Mouse (Mus musculus): ENCODE data around the gene Cntnap1. TPM values are rescaled to one million over a fixed set of nuclear protein-coding genes. Genes with fewer than 3 reads are reported as not detected.

Cntnap1 gene
- polyA plus RNA-seq, 1 experiment from 2014 or later, result 0.57 TPM

DNA sequence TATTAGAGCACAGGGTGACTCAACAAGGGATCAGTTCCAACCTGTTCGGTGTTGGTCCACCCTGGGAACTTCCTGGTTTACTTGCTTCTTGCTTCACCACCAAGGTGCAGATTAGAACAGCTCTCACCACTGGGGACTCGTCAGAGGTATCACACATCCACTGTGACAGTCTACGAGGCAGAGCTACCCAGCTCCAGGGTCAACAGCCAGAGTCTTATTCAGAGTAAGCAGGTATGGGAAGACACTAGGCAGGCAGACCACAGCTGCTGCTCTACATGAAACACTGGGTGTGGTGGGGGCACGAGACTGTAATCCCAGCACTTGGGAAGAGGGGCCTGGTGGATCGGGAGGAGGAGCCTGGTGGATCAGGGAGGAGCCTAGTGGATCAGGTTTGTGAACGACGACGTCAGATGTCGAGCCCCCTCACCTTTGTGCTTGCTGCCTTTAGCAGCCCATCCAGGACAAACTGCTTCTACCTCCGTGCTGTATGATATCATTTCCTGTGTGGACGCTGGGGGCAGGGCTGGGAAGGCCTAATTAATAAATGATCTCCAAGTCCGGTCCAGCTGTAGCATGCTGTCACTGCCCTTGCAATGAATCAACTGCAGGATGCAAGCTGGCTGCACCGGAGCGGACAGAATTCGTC is 31.7 kb upstream of the Cntnap1 start:
- H3K4me1 ChIP-seq, result peaks cover 29% of the 10 kb centered on the region
- H3K36me3 ChIP-seq (replicated peaks), result no peaks in the 10 kb centered on the region
- H3K9me3 ChIP-seq, result no peaks in the 10 kb centered on the region
- no peak overlapping the region for H3K9ac ChIP-seq
- peak overlapping the region; percentile 40 for H3K4me2 ChIP-seq
- WGBS, result 24% methylated on average over 15 of the region's 15 CpGs
- peak overlapping the region; percentile 56 for H3K27ac ChIP-seq
- H3K27me3 ChIP-seq, result no peaks in the 10 kb centered on the region
- H3K4me3 ChIP-seq (replicated peaks), result 0 out of 2 replicates have a peak overlapping the region, but pooled peaks have one; percentile 11
- peak; percentile 57 for ATAC-seq (ENCODE audit: low FRiP score)

- WGBS, result 41% methylated on average over 27 of the region's 27 CpGs
- no peaks in the 10 kb centered on the region for H3K36me3 ChIP-seq (replicated peaks)
- peak overlapping the region; percentile 38; the same call in 1 of the 2 replicates for H3K9ac ChIP-seq
- H3K4me1 ChIP-seq, result peaks cover 33% of the 10 kb centered on the region
- H3K4me2 ChIP-seq, result peak overlapping the region; percentile 50
- ATAC-seq (ENCODE audit: low FRiP score), result peak; percentile 53; the same call in 1 of the 2 replicates
- H3K27ac ChIP-seq, result peak overlapping the region; percentile 71
- H3K4me3 ChIP-seq (replicated peaks), result peak overlapping the region; percentile 28
- H3K9me3 ChIP-seq, result no peaks in the 10 kb centered on the region
- H3K27me3 ChIP-seq, result no peaks in the 10 kb centered on the region
These were observed 30.0 kb upstream of the Cntnap1 start for GRCm38 (mm10) chr11:101140164-101140819.

- WGBS, result 77% methylated on average over 8 of the region's 8 CpGs
- peaks cover 33% of the 10 kb centered on the region for H3K4me1 ChIP-seq
- no peak overlapping the region for H3K4me3 ChIP-seq (replicated peaks)
- peak overlapping the region; percentile 50; the same call in 1 of the 2 replicates for H3K4me2 ChIP-seq
- H3K27me3 ChIP-seq, result no peaks in the 10 kb centered on the region
- H3K9me3 ChIP-seq, result no peaks in the 10 kb centered on the region
- no peak overlapping the region for H3K9ac ChIP-seq
- H3K36me3 ChIP-seq (replicated peaks), result no peaks in the 10 kb centered on the region
- H3K27ac ChIP-seq, result peak overlapping the region; percentile 71; the same call in 1 of the 2 replicates
- ATAC-seq (ENCODE audit: low FRiP score), result no peak
These were observed 29.2 kb upstream of the Cntnap1 start for GRCm38 (mm10) chr11:101141088-101141487.

DNA sequence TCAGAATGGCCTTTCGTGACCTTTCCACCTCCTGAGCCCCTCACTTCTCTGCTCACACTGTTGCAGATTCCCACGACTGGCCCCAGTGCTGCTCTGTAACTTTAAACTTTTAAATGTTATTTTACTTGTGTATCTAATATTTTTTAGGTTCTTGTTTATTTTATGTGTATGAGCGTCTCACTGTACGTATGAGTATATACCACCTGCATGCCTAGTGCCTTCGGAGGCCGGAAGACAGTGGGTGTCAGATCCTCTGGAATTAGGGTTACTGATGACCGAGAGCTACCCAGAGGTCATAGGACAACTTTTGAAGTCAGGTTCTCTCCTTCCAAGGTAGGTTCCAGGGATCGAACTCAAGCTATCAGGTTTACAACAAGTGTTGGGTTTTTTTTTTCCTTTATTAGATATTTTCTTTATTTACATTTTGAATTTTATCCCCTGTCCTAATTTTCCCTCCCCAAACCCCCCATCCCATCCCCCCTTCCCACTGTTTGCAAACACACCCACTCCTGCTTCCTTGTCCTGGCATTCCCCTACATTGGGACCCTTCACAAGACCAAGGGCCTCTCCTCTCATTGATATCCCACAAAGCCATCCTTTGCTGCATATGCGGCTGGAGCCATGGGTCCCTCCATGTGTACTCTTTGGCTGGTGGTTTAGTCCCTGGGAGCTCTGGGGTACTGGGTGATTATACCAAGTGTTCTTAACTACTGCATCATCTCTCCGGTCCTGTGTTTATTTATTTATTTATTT is 27.9 kb upstream of the Cntnap1 start:
- H3K27ac ChIP-seq, result no peak overlapping the region
- peaks cover 41% of the 10 kb centered on the region for H3K4me1 ChIP-seq
- no peaks in the 10 kb centered on the region for H3K9me3 ChIP-seq
- H3K9ac ChIP-seq, result no peak overlapping the region
- ATAC-seq (ENCODE audit: low FRiP score), result no peak
- no peaks in the 10 kb centered on the region for H3K36me3 ChIP-seq (replicated peaks)
- no peak overlapping the region for H3K4me2 ChIP-seq
- no peaks in the 10 kb centered on the region for H3K27me3 ChIP-seq
- 88% methylated on average over 10 of the region's 10 CpGs for WGBS
- no peak overlapping the region for H3K4me3 ChIP-seq (replicated peaks)

DNA sequence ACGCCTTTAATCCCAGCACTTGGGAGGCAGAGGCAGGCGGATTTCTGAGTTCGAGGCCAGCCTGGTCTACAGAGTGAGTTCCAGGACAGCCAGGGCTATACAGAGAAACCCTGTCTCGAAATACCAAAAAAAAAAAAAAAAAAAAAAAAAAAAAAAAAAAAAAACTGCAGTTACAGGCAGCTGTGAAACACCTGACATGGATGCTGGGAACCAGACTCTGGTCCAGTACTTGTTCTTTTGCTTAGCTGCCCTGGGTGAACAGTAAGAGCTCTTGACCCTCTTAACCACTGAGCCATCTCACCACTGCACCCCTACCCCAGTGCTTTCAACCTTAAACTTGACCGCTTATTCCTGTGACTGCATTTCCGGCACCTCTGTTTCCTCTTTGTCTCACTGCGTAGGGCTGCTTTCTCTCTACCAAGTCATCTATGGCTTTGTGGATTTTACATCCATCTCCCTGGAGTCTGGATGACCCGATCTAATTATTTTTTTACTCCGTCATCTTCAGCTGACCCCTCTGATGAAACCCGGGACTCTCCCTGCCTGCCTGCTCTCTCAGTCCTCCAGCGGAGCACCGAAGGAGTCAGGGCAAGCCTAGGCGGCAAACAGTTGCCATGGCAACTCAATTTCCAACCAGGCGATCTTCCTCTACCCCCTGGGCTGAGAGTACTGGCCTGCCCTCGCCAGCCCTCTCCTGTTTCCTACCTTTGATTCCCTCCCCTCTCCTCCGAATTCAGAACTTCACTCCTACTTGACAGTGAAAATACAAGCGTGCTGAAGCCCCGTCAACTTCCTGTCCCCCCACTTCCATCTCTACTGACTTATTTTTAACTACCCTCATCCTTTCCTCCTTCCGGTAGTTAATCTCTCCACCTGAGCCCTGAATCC is 26.7 kb upstream of the Cntnap1 start:
- peaks cover 39% of the 10 kb centered on the region for H3K4me1 ChIP-seq
- peak overlapping the region; percentile 52 for H3K4me2 ChIP-seq
- 22% methylated on average over 18 of the region's 19 CpGs for WGBS

DNA sequence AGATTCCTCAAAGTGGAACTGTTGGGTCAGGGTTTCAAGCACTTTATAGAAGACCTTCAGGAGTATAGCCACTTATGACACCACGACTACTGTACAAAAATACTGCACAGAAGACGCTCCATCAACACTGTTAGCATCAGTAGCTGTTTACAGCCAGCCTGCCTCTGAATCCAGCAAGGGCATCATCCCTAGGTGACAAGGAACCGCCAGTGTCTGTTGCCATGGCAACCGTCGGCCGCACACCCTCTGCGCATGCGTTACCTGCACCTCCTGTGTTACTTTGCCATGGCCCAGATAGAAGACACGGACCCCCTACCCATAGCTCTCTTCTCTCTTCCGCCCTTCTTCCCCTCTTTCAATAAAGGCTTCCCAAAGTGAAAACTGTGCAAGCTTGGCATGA is 23.9 kb upstream of the Cntnap1 start:
- WGBS, result 13% methylated on average over 10 of the region's 10 CpGs
- peak; percentile 68 for ATAC-seq (ENCODE audit: low FRiP score)
- H3K9me3 ChIP-seq, result no peaks in the 10 kb centered on the region
- peaks cover 23% of the 10 kb centered on the region for H3K4me1 ChIP-seq
- no peak overlapping the region for H3K27ac ChIP-seq
- no peak overlapping the region for H3K9ac ChIP-seq
- no peak overlapping the region for H3K4me2 ChIP-seq
- H3K27me3 ChIP-seq, result no peaks in the 10 kb centered on the region
- no peak overlapping the region for H3K4me3 ChIP-seq (replicated peaks)
- H3K36me3 ChIP-seq (replicated peaks), result no peaks in the 10 kb centered on the region

More for the DNA sequence above, 26.7 kb upstream of the Cntnap1 start:
- Histone ChIP-seq H3K36me3 (replicated peaks) (no peaks in the 10 kb centered on the region), H3K9ac (0 out of 2 replicates have a peak overlapping the region, but pooled peaks have one; percentile 38), H3K9me3 (no peaks in the 10 kb centered on the region), H3K27ac (peak overlapping the region; percentile 33), H3K4me3 (replicated peaks) (peak overlapping the region; percentile 28), H3K27me3 (no peaks in the 10 kb centered on the region)
- peak; percentile 83 for ATAC-seq (ENCODE audit: low FRiP score)

DNA sequence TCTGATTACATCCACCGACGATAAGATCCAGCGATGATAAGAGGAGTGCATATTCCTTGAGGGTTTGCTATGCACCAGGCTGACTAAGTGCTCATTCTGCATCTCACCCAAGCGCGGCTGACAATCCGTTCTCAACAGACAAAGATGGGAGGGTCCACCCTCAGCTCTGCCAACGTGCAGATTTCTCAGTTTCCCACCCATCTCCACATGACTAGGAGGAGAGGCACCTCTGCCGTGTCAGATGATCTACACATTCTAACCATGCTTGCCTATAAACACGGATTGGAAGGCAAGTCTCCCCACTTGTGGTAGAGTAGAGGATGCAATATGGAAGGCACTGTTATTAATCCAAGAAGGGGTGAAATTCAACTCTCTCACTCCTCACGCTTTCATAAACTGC is 21.6 kb upstream of the Cntnap1 start:
- no peaks in the 10 kb centered on the region for H3K9me3 ChIP-seq
- H3K27me3 ChIP-seq, result no peaks in the 10 kb centered on the region
- no peak for ATAC-seq (ENCODE audit: low FRiP score)
- H3K27ac ChIP-seq, result no peak overlapping the region
- H3K4me2 ChIP-seq, result no peak overlapping the region
- no peak overlapping the region for H3K4me3 ChIP-seq (replicated peaks)
- H3K9ac ChIP-seq, result no peak overlapping the region
- H3K4me1 ChIP-seq, result peaks cover 18% of the 10 kb centered on the region
- WGBS, result 72% methylated on average over 10 of the region's 10 CpGs
- no peaks in the 10 kb centered on the region for H3K36me3 ChIP-seq (replicated peaks)

DNA sequence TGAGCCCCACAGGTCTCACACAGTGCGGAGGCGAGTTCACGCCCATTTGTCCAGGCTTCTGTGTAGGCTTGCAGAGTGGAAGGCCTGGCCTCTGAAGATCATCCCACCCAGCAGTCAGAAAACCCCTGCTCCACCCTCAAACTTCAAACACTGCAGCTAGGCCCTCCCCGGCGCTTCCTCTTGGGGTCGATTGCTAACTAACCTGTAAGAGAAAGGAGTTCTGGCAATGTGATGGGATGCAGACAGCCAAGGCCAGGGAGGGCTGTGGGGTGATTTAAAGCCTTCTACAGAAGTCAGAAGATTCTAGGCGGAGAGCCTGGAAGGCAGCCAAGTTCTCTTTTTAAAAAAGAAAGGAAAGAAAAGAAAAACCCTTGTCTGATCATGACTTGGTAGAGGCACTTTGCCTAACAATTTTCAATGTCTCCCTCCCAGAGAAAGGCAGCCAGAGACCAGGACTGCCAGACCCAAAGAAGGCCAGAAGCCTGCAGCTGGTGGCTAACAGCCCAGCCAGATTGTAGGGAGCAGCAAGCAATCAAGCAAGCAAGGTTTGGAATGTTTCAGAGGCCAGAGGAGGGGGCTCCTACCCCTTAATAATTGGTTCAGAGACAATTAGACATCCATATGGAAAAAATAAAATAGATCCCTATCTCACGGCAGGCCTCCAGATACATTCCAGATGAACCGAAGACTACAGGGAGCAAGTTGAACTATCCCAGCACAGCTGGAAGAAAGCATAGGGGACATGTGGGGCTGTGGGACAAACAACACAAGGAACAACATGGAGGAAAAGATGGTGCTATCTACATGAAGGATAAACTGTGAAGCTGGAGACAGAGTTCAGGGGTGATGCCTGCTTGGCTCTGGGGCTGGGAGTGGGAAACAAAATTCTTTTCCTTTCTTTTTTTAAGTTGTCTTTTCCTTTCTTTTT is 20.9 kb upstream of the Cntnap1 start:
- Histone ChIP-seq H3K27me3 (no peaks in the 10 kb centered on the region), H3K4me2 (no peak overlapping the region), H3K4me3 (replicated peaks) (no peak overlapping the region), H3K27ac (peak overlapping the region; percentile 43), H3K4me1 (peaks cover 15% of the 10 kb centered on the region), H3K36me3 (replicated peaks) (no peaks in the 10 kb centered on the region), H3K9me3 (no peaks in the 10 kb centered on the region), H3K9ac (no peak overlapping the region)
- ATAC-seq (ENCODE audit: low FRiP score), result no peak
- 57% methylated on average over 9 of the region's 9 CpGs for WGBS

DNA sequence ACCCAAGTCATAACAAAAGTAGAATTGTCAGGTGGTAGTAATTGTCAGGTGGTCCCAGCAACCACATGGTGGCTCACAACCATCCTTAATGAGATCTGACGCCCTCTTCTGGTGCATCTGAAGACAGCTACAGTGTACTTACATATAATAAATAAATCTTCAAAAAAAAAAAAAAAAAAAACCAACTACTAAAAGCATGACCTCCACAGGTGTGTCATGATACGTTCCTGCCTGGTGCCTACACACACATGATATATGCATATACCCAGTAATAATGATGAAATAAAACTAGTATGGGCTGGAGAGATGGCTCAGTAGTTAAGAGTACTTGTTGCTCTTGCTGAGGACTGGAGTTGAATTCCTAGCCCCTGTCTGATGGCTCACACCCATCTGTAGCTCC is 19.3 kb upstream of the Cntnap1 start:
- Histone ChIP-seq H3K4me2 (no peak overlapping the region), H3K27me3 (peaks cover 15% of the 10 kb centered on the region), H3K4me3 (replicated peaks) (no peak overlapping the region), H3K4me1 (peaks cover 25% of the 10 kb centered on the region), H3K9me3 (no peaks in the 10 kb centered on the region), H3K36me3 (replicated peaks) (no peaks in the 10 kb centered on the region), H3K9ac (no peak overlapping the region), H3K27ac (no peak overlapping the region)
- WGBS, result 49% methylated on average over 2 of the region's 2 CpGs
- ATAC-seq (ENCODE audit: low FRiP score), result no peak

- Histone ChIP-seq H3K27ac (no peak overlapping the region), H3K9ac (no peak overlapping the region), H3K9me3 (no peaks in the 10 kb centered on the region), H3K27me3 (peaks cover 27% of the 10 kb centered on the region), H3K4me2 (no peak overlapping the region), H3K4me3 (replicated peaks) (no peak overlapping the region), H3K4me1 (peaks cover 21% of the 10 kb centered on the region), H3K36me3 (replicated peaks) (no peaks in the 10 kb centered on the region)
- 83% methylated on average over 1 of the region's 1 CpGs for WGBS
- ATAC-seq (ENCODE audit: low FRiP score), result no peak
These were observed 17.5 kb upstream of the Cntnap1 start for GRCm38 (mm10) chr11:101152825-101153224.

- peaks cover 38% of the 10 kb centered on the region for H3K27me3 ChIP-seq
These were observed 15.7 kb upstream of the Cntnap1 start for GRCm38 (mm10) chr11:101154648-101155047.

More at GRCm38 (mm10) chr11:101154648-101155047, 15.7 kb upstream of the Cntnap1 start:
- Histone ChIP-seq H3K9me3 (no peaks in the 10 kb centered on the region), H3K4me3 (replicated peaks) (no peak overlapping the region), H3K4me2 (no peak overlapping the region), H3K27ac (no peak overlapping the region), H3K36me3 (replicated peaks) (no peaks in the 10 kb centered on the region), H3K9ac (no peak overlapping the region), H3K4me1 (peaks cover 16% of the 10 kb centered on the region)
- ATAC-seq (ENCODE audit: low FRiP score), result no peak
